Mouse (Mus musculus) left cerebral cortex, postnatal 36 days (tissue): ENCODE measurements around the gene Slc34a3. TPM values are rescaled to one million over a fixed set of nuclear protein-coding genes. Genes with fewer than 3 reads are reported as not detected.

ENCODE experiments used
- DNase-seq, 2 experiments: peaks; one replicate each; pipeline ENCODE4 v3.0.0; 2021 to 2022; ENCODE audit warnings: low spot score in 2 of 2, mixed read lengths in 1 of 2
- intact Hi-C: fragments of 180-260 bp; cut with DNase I; formaldehyde crosslinking; loops from one replicate; pipeline ENCODE4 v1.15.1; 2025
- total RNA-seq, 2 experiments: library from RNA; stranded (reverse); gene quantifications; 2 replicates each; pipeline ENCODE4 v1.2.3; 2021

The Slc34a3 gene
- total RNA-seq, 2 experiments from 2014 or later = not detected

DNA sequence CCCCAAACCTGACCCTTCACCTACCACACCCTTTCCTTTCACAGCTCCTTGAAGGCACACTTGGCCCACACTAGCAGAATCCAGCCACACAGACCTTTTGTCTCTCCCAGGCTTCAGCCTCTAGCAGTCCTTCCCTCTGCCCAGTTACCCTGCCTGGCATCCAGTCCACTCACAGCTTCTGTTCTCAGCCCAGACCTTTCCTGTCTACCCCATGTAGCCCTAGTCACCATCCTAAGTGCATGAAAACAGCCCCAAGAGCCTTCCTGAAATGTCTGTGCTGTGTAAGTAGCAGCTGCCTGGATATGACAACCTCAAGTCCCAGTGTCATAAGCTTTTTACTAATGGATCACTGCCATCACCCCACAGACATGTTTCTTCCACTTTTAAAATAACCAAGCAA lies 36.2 kb downstream of the Slc34a3 start:
- no peak for DNase-seq
- intact Hi-C loops = no loop called here

DNA sequence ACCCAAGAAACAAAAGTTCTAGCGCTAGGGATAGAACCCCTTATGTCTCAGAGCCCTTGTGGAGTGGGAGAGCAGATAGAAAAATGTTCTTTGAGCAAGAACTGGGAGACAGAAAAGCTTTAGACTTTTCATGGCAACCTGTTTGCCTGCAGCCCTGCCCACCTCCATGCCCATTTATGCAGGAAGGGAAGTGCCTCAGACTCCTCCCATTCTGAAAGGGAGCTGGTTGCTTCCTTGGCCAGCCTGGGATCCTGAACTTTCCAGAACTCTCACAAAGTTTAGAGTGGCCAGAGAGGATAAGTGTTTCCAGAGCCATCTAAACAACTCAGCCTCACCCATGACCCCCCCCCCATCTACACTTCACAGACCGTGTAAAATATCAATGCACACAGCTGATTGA lies 37.0 kb downstream of the Slc34a3 start:
- no peak for DNase-seq
- intact Hi-C loops = no loop called here

DNA sequence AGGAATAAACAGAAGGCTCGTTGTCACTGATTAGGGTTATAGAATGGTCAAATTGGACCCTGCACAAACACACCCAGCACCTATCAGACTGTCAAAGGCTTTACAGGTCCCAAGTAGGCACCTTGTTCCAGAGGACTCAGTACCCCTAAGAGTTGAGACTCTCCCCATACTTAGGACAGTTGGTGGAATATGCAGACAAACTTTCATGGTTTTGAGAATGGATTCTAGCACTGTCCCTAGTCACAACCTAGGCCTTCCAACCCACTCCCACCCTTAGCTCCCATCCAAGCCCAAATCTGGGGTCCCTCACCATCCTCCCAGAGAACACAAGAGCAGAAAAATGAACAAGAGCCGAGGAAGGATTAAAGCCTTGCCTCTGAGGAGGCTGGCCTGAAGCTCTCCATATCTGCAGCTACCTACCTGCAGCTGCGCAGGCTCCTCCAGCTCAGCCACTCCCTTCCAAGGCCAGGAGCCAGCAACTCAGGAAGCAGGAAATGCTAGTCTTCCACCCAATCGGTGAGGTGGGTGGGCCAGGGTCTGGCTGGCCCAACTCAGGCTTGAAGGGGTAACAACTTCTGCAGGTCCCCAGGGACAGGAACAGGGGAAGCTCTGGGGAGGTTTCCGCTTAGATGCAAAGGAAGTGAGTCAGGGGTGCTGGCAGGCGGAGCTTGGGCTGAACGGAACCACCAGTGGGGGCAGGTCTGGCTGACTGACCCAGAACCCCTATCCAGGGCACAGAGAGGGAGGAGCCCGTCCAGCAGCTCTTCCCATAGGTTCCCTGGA lies 37.8 kb downstream of the Slc34a3 start, which contains the start of gene Tor4a:
TSS of gene Tor4a (minus strand) at position 715 of the 783 bp plus-strand sequence.
- no peak for DNase-seq
- intact Hi-C loops = no loop called here

DNA sequence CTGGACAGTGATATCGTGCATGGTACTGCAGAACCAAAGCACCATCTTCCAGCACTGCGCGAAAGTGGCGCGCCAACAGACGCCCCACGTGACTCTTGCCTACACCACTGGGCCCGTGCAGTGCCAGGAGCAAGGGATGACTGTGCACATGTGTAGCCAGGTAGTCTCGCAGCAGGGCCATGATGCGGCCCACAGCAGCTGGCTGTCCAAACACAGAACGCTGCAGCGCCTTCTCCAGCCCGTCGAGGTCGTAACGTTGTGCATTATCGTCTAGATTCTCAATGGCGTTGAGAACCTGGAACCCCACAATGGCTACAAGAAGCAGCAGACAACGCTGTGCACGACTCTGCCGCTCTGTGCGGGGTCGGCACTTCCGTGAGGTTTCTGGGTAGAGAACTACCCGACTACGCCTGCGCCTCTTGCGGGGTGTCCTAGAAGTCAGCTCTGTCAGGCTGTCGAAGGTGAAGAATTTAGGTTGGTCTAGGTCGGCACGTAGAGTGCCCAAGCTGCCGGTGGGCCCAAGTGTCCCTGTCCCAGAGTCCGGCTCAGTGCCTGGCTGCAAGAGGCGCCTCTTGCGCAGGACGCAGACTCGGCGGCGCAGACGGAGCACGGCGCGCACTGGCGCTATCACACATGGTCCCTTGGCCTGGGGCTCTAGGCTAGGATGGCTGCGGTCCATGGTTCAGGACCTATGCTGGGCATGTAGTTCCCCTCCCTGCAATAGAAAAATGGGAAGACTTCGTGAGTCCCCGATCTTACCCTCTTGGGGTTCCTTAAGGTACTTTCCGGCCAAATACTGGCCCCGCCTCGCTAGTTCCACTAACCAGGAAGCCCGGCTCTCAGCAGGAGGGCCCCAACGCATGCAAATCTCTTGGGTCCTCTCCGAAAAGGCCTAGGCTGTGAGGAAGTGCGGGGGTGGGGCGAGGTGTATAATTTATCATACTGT lies 38.7 kb downstream of the Slc34a3 start:
- DNase-seq = no peak
- intact Hi-C loops = loop anchor here (2.0 kb wide), 1 partner anchor 59 kb away; the partner anchor contains the start of gene Tmem203

DNA sequence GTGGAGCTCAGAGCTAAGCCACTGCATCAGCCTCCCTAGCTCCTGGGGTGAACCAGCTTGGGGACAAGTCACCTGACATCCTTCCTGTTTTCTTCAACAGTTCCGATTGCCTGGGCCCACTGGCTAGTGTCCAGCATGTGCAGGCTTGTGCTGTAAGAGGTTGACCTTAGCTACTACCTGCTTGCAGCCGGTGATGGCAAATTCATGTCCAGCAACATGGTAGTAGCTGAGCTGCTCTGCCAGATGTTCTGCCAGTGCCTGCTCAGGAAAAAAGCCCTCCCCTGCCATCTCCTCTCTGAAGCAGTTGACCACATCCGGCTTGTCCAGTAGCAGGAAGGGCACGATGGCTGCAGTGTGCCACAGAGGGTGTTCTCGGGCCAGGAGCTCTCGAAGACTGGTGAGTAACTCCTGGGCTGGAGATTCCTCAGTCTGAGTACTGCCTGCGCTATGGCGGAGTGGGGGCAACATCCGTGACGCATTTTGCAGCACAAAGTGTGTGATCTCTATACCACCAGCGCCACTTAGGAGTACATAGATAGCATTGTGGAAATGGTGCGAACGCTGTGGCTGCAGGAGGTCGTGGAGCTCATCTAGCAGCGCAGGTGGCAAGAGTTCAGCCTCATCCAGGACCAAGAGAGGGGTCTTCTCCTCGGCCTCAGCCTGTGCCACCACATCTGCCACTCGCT lies 39.5 kb downstream of the Slc34a3 start:
- intact Hi-C loops = loop anchor here (2.0 to 5.0 kb wide), 2 partner anchors 33 to 60 kb away; partner anchors contain the start of gene Tmem203
- no peak for DNase-seq

DNA sequence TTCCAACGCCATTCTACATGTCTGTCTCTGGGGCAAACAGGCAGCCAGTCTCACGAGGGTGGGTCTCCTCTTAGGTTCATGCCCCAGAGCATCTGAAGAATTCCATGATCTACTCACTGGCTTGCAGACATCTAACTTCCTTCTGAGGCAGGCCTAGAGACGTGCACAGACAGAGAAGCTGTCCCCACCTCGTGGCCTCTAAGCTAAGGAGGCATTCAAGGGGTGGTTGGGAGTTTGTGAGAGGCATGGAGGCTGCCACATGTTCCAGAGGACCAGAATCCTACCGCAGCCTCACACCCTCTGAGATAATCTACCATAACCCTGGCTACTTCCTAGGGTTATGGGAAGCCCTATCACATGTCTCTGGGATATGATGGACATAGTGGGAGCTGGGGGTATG lies 40.2 kb downstream of the Slc34a3 start:
- intact Hi-C loops = loop anchor here (2.0 to 5.0 kb wide), 2 partner anchors 33 to 61 kb away; partner anchors contain the start of gene Tmem203
- DNase-seq = no peak

DNA sequence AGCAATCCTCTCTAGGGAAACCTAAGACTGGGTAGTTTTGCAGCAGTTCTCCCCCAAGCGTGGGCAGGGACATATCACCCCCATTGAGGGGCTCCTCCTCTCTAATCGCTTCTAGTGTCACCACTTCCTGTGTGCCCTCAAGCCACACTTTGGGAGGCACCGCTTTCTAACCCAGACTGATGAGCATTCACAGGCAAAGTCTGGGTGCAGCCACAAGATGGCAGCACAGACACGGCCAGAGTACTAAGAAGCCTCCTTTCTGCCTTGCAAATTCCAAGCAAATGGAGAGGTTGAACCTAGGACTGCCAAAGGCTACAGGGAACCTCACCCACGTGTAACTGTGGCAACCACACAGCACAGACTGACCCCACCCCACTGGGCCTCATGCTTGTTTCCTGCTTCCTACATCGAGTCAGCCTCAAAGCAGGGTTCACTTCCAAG lies 40.8 kb downstream of the Slc34a3 start:
- DNase-seq = peak; percentile 78 to 79
- intact Hi-C loops = loop anchor here (5.0 kb wide), 1 partner anchor 34 kb away; no protein-coding TSS in a partner anchor

DNA sequence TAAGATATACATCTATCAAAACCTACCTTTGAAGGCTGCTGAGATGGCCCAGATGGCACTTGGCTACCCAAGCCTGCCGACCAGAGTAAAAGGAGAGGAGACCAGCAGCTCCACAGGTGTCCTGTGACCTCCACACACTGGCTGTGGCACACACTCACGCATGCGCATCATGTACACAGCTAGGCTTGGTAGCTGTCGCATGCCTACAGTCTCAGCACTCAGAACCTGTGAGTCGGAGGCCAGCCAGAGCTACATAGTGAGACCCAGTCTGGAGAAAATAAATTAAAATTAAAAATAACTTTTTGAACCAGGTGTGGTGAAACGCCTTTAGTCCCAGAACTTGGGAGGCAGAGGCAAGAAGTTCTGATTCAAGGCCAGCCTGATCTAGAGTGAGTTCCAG lies 46.3 kb downstream of the Slc34a3 start:
- intact Hi-C loops = no loop called here
- DNase-seq = no peak

DNA sequence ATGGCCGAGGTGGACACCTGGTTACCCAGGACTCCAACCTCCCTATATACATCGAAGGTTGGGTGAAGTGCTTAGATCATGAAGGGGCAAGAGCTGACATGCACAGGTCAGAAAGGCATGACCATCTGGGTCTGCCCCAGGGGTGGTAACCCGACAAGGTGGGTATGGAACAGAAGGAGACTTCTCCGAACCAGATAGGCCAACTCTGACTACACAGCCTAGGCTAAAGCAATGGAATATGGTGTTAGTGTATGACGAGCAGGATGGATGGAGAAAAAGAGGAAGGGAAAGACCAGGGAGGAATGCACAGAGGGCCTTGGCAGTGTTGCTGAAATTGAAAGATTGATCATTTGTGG lies 47.6 kb downstream of the Slc34a3 start:
- DNase-seq = no peak
- intact Hi-C loops = no loop called here

DNA sequence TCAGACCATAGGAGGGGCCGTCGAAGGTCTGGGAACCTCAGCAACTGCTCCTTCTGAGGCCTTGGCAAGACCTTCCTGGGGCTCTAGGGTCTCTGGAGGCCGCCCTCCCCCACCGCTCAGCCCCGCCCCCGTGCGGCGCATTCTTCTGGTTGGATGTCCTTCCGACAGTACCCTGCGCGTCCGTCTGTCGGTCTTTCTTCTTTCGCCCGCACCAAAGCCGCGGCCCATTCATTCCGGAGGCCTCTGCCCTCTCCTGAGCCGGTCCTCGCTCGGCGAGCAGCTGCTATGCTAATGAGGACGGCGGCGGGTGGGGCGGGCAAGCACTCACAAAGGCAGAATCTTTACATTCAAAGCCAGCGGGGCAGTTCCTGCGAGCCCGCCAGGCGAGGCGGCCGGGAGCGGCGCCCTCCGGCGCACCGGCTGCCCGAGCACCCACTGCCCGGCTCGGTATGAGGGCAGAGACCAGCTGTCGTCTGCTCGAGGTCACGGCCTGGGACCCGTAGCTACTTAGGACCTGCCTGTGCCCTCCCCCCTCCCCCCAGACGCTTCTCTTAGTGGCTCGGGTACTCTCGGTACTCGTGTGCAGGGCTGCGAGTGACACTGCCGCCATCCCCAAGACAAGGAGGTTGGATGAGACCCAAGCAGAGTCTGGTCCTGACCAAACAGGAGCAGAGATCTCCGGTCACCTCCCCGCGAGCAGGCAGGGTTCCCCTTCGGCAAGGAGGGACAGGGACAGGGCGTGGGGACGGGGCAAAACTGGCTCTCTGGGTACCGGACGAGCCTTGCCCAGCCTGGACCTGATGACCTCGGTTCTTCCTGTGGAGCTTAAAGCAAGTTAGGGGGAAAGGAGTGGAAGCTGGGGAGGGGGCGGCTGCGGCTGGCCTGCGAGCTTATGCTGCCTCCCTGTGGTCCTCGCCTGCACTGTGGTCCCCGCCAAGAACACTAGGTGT lies 48.3 kb downstream of the Slc34a3 start:
- intact Hi-C loops = no loop called here
- DNase-seq = peak in 1 of 2 experiments; percentile 31

DNA sequence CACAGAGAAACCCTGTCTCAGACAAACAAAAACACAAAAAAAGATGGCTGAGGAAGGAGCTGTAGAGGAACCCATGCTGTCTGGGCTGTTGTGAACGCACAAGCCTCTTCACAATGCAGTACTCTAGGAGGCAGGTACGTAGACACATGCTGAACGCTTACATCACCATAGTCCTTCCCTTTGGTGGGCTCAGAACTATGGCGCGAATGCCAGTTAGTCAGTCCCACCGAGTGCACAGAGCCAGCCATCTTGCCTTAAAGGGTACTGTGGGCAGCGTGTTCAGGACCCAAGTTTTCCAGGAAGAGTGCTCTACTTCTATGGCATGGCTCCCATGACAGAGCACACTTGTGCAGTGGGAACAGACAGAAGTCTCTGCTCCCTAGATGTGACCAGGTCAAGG lies 49.7 kb downstream of the Slc34a3 start:
- intact Hi-C loops = loop anchor here (5.0 kb wide), 1 partner anchor 87 kb away; the partner anchor contains the start of gene Noxa1
- DNase-seq = no peak

DNA sequence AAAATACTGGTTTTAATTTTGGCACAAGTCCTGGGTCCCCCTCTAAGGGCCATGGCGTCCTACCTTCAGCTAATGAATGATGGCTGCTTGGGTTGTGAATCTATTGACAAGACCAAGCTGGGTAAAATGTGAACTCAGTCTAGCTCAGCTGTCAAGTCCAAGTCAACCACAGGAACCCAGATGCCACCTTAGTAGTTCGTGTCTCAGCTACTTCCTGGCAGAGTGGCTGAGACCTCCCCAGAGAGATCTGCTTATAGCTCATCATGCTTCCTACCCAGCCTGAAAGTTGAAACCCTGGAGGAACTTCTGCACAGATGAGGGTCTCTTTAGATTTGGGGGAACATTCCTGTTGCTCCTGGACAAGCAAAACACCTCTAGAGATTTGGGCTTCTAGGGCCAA lies 50.8 kb downstream of the Slc34a3 start:
- intact Hi-C loops = loop anchor here (5.0 kb wide), 1 partner anchor 86 kb away; the partner anchor contains the start of gene Noxa1
- no peak for DNase-seq

DNA sequence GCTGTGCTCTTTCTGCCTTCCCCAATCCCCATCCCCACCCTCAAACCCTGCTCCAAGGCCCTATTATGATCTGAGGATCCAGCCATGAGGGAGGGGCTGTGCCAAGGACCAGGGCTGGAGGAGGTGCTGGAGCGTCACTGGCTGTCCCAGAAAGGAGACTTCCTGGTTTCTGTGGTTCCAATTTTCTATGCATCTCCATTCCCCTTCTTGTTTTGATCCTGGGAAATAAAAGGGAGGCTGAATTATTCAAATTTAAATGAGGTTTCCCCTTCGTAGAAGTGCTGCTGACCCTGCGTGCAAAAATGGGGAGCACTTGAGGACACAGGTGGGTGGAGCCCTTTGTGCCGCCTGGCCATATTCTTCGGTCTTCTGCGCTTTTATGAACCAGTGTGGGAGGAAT lies 51.5 kb downstream of the Slc34a3 start:
- no peak for DNase-seq
- intact Hi-C loops = loop anchor here (5.0 kb wide), 1 partner anchor 85 kb away; the partner anchor contains the start of gene Noxa1

DNA sequence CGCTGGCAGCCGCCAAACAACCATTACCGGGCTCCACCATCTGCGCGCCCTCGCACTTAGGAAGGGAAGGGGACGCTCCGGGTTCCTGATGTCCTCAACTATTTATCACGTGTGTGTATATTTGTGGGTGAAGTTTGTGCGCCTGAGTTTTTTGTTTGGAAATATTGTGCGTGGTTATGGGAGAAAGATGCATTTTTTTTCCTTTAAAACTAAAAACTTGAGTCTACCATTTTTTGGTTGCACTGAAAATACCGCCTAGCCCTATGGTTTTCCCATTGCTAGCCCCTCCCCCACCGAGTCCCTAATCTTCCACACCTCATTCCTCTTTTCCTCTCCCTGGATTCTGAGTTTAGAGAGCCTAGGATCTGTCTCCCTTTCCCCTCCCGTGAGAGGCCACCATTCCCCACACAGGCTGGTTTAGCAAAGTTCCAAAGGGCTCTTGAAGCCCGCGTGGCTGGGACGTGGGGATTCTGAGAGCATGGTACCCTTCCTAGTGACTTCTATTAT lies 52.2 kb downstream of the Slc34a3 start:
- intact Hi-C loops = loop anchor here (5.0 kb wide), 1 partner anchor 85 kb away; the partner anchor contains the start of gene Noxa1
- no peak for DNase-seq

DNA sequence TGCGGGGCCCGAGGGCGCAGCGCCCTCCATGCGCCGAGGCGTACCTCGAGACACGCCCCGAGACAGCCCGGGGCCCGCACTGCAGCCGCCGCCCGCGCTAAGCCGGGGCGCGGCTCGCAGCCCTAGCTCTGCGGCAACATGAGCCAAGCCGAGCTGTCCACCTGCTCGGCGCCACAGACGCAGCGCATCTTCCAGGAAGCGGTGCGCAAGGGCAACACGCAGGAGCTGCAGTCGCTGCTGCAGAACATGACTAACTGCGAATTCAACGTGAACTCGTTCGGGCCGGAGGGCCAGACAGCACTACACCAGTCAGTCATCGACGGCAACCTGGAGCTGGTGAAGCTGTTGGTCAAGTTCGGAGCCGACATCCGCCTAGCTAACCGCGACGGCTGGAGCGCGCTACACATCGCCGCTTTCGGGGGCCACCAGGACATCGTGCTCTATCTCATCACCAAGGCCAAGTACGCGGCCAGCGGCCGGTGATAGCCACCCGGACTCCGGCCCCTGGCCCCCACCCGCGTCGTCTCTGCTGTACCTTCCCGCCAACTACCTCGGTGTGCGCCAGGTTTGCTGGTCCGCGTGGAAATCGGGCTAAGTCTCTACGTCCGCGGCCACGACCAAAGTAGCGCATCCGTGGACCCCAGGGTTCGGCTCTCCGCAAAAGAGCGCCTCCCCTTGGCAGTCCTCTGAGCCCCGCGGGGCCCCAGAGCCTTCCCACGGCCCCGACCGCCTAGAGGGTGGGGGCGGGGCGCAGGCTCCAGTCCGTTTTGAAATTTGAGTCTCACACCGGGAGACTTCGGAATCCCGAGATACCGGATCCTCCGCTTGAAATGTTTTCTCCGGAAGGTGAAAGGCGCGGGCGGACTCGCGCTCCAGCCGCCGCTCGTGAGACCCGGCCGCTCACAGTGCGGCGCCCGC lies 52.9 kb downstream of the Slc34a3 start:
- intact Hi-C loops = loop anchor here (5.0 kb wide), 1 partner anchor 84 kb away; the partner anchor contains the start of gene Noxa1
- DNase-seq = peak in 1 of 2 experiments; percentile 47

DNA sequence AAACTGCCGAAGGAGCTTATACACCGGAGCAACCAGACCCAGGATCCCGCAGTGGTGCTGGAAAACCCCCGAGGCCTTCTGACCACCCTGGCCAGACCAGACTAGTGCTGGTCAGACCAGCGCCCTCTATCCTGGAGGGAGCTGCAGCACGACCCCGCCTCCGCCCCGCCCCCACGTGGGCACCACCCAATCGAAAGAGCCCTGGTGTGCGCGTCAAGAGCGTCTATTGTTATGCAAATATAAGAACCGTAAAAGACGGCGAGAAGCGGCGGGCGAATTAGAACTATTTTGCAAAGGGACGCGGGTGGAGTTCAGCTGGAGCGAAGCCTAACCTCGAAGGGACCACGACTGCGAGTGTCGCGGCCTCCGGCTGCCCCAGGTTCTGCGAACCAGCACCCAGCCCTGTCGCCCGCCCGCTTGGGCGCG lies 53.7 kb downstream of the Slc34a3 start, which contains the start of gene Nrarp:
TSS of gene Nrarp (plus strand) at position 281 of the 426 bp plus-strand sequence.
- intact Hi-C loops = loop anchor here (5.0 kb wide), 1 partner anchor 83 kb away; the partner anchor contains the start of gene Noxa1
- DNase-seq = peak; percentile 90
